Mouse (Mus musculus) layer of hippocampus, adult 2 months (tissue): ENCODE measurements around the gene Rps19. TPM values are rescaled to one million over a fixed set of nuclear protein-coding genes. Genes with fewer than 3 reads are reported as not detected.

Source experiments
- DNase-seq, 2 experiments: peaks; one replicate each; pipeline ENCODE4 v3.0.0; 2022; ENCODE audit warnings: low spot score in 2 of 2
- H3K27ac ChIP-seq: fragments of 200-600 bp; 2 replicates; pipeline ENCODE4 v1.8.1; 2022
- H3K4me3 ChIP-seq: fragments of 200-600 bp; 2 replicates; pipeline ENCODE4 v1.8.1; 2022; ENCODE audit warnings: mild to moderate bottlenecking
- CTCF ChIP-seq: fragments of 200-600 bp; conservative IDR thresholded peaks from 2 replicates; pipeline ENCODE4 v1.8.1; 2022; ENCODE audit warnings: antibody characterized with exemption, mild to moderate bottlenecking, moderate library complexity
- total RNA-seq, 2 experiments: library from RNA; stranded (reverse); gene quantifications; 2 replicates each; pipeline ENCODE4 v1.2.3; 2021

Rps19 gene
- total RNA-seq, 2 experiments from 2014 or later: 501 to 525 TPM

GRCm38 (mm10) chr7:24852557-24853232, 31.5 kb upstream of the Rps19 start:
- no peak for DNase-seq
- TF ChIP-seq CTCF: no peak

GRCm38 (mm10) chr7:24853233-24853563, 31.0 kb upstream of the Rps19 start:
- no peak overlapping the region for H3K27ac ChIP-seq
- no peak overlapping the region for H3K4me3 ChIP-seq
- TF ChIP-seq CTCF: no peak
- no peak for DNase-seq

More at GRCm38 (mm10) chr7:24852557-24853232, 31.5 kb upstream of the Rps19 start:
- Histone ChIP-seq H3K4me3 (no peak overlapping the region), H3K27ac (no peak overlapping the region)

- no peak for DNase-seq
- no peak for TF ChIP-seq CTCF
- Histone ChIP-seq H3K27ac (no peak overlapping the region), H3K4me3 (no peak overlapping the region)
These were observed 30.5 kb upstream of the Rps19 start for GRCm38 (mm10) chr7:24853695-24854094.

GRCm38 (mm10) chr7:24856460-24857120, 27.6 kb upstream of the Rps19 start:
- Histone ChIP-seq H3K4me3 (no peak overlapping the region), H3K27ac (no peak overlapping the region)
- TF ChIP-seq CTCF: no peak
- no peak for DNase-seq

GRCm38 (mm10) chr7:24859234-24859633, 24.9 kb upstream of the Rps19 start:
- TF ChIP-seq CTCF: no peak
- Histone ChIP-seq H3K27ac (no peak overlapping the region), H3K4me3 (no peak overlapping the region)
- no peak for DNase-seq

- Histone ChIP-seq H3K27ac (no peak within 1 kb of the TSS), H3K4me3 (no peak within 1 kb of the TSS)
- no peak for DNase-seq
- TF ChIP-seq CTCF: no peak
These were observed 22.3 kb upstream of the Rps19 start, which contains the start of gene Gm9844 for GRCm38 (mm10) chr7:24861913-24862312. Gene Gm9844 (plus strand): TSS chr7:24862213.

GRCm38 (mm10) chr7:24862853-24863252, 21.3 kb upstream of the Rps19 start:
- Histone ChIP-seq H3K4me3 (no peak overlapping the region), H3K27ac (no peak overlapping the region)
- TF ChIP-seq CTCF: no peak
- no peak for DNase-seq

- H3K27ac ChIP-seq: no peak overlapping the region
- no peak for TF ChIP-seq CTCF
- no peak overlapping the region for H3K4me3 ChIP-seq
- no peak for DNase-seq
These were observed 20.0 kb upstream of the Rps19 start for GRCm38 (mm10) chr7:24864156-24864555.

- Histone ChIP-seq H3K27ac (no peak overlapping the region), H3K4me3 (no peak overlapping the region)
- TF ChIP-seq CTCF: no peak
- DNase-seq: no peak
These were observed 15.1 kb upstream of the Rps19 start for GRCm38 (mm10) chr7:24869080-24869479.

GRCm38 (mm10) chr7:24869532-24870165, 14.5 kb upstream of the Rps19 start, which contains the start of the genes Lypd4 and Dmrtc2:
Gene Lypd4 (minus strand): TSS chr7:24869941.
Gene Dmrtc2 (plus strand): TSS chr7:24870057.
- Histone ChIP-seq H3K27ac (no peak within 1 kb of the TSS), H3K4me3 (no peak within 1 kb of the TSS)
- TF ChIP-seq CTCF: no peak
- no peak for DNase-seq

GRCm38 (mm10) chr7:24877588-24877987, 6.6 kb upstream of the Rps19 start:
- Histone ChIP-seq H3K4me3 (no peak overlapping the region), H3K27ac (no peak overlapping the region)
- no peak for TF ChIP-seq CTCF
- DNase-seq: no peak

- no peak overlapping the region for H3K4me3 ChIP-seq
- TF ChIP-seq CTCF: no peak
- no peak overlapping the region for H3K27ac ChIP-seq
- no peak for DNase-seq
These were observed 4.6 kb upstream of the Rps19 start for GRCm38 (mm10) chr7:24879620-24880019.

- TF ChIP-seq CTCF: no peak
- Histone ChIP-seq H3K27ac (no peak overlapping the region), H3K4me3 (no peak overlapping the region)
- DNase-seq: no peak
These were observed 1.6 kb upstream of the Rps19 start for GRCm38 (mm10) chr7:24882416-24883199.
